In the genomic region with DNA sequence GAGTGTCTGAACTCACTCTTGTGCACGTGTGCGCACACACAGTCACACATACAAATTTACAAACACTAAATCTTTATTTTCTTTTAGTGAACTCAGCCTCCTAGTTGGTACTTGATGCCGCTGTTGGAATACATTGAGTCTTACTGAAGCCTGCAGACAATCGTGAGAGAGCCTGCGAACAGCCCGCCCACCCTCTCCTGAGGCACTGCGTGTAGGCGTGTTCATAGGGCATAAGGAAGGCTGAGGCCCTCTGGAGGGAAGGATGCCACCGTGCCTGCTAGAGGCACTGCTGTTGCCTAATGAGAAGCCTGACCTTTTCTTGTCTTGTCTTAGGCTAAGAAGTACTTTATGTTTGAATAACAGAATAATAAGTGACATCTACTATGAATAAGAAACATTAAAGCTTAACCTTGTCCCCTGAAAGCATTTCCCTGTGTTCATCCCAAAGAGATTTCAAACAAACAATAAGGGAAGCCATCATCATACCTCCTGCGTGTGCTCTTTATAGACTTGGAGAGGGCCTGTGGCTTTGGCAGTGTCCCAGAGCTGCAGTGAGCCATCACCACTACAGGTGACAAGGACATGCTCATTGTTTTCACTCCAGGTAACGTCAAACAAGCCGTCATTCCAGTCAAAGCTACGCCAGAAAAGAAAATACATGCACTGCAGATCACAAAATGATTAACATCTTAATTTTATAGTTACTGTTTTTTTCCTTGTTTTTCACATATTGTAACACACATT, we compare ENCODE assay signal across 13 mouse cellular contexts. TPM values are rescaled to one million over a fixed set of nuclear protein-coding genes. Genes with fewer than 3 reads are reported as not detected.
DNase-seq lines count a peak whose midpoint lies in the region; ATAC-seq and TF ChIP-seq lines count a peak whose summit lies in the region.
"Had no signal": no experiment of that assay in that cellular context is flagged by ENCODE, and none has a peak within 500 bp of the region (broad histone marks: within the 10 kb centered on the region; RNA-seq: fewer than 3 reads in every experiment).

No protein-coding gene starts in this region.

- H3K27ac ChIP-seq in midbrain, postnatal 0 days (ENCODE audit: low read depth, low read length) = no peak overlapping the region
- H3K27ac ChIP-seq: embryonic facial prominence, embryonic 13.5 days; liver, embryonic 14.5 days had no signal

- WGBS in midbrain, postnatal 0 days = 85% methylated on average over 13 of the region's 13 CpGs

- TF ChIP-seq CTCF in midbrain, postnatal 0 days (IDR thresholded peaks at IDR 0.05) = no peak

- H3K9ac ChIP-seq in midbrain, postnatal 0 days (replicated peaks; ENCODE audit: low read length, poor library complexity, severe bottlenecking) = no peak overlapping the region
- H3K9ac ChIP-seq: embryonic facial prominence, embryonic 13.5 days; liver, embryonic 14.5 days had no signal

- DNase-seq in thymus, postnatal 4 days = peak; percentile 30
- DNase-seq in thymus, postnatal 25 days = no peak
- peak; percentile 75 for DNase-seq in fat pad, adult 2 months (ENCODE audit: extremely low read depth, low read depth, low spot score)
- peak; percentile 63 to 76 for DNase-seq in left cerebral cortex, adult 18-20 months (ENCODE audit: low spot score in 2 of 2)
- peak; percentile 72 for DNase-seq in telencephalon, adult 2 months (ENCODE audit: low read depth, low spot score)
- no peak for DNase-seq in midbrain, postnatal 0 days (ENCODE audit: low spot score)
- no peak for DNase-seq in liver
- DNase-seq in embryo, embryonic 9.5 days (ENCODE audit: extremely low spot score) = no peak
- DNase-seq: kidney, postnatal 10 days had no signal

- H3K9me3 ChIP-seq in midbrain, postnatal 0 days (ENCODE audit: low read length) = no peaks in the 10 kb centered on the region
- H3K9me3 ChIP-seq: embryonic facial prominence, embryonic 13.5 days had no signal

- H3K4me1 ChIP-seq in midbrain, postnatal 0 days (ENCODE audit: insufficient read depth, low read length) = no peaks in the 10 kb centered on the region
- H3K4me1 ChIP-seq: embryonic facial prominence, embryonic 13.5 days had no signal

- no peak for ATAC-seq in midbrain, postnatal 0 days (ENCODE audit: low FRiP score)

- no peaks in the 10 kb centered on the region for H3K36me3 ChIP-seq in midbrain, postnatal 0 days (ENCODE audit: insufficient read depth, low read length)

- H3K27me3 ChIP-seq in midbrain, postnatal 0 days (ENCODE audit: insufficient read depth, low read length) = no peaks in the 10 kb centered on the region

- H3K4me3 ChIP-seq in midbrain, postnatal 0 days (ENCODE audit: low read depth, low read length) = no peak overlapping the region
- H3K4me3 ChIP-seq: embryonic facial prominence, embryonic 13.5 days; myocyte had no signal

- no peak overlapping the region for H3K4me2 ChIP-seq in midbrain, postnatal 0 days (ENCODE audit: low read depth, low read length, poor library complexity, severe bottlenecking)
- H3K4me2 ChIP-seq: embryonic facial prominence, embryonic 13.5 days had no signal

RNA-seq across cellular contexts. Expression of a gene that starts 3.2 kb away (rescaled TPM):
- total RNA-seq in left cerebral cortex, adult 18-20 months (2021) = 10 to 100 TPM; 24.5 to 26.1 TPM
- total RNA-seq in midbrain, postnatal 0 days (2014; rRNA removed) = 21.6 and 24.5 TPM in 2 replicates
- polyA plus RNA-seq in midbrain, postnatal 0 days (2015; fragmentation: Nextera tagmentation; extraction: Ambion mirVana) = 39.5 and 40.2 TPM in 2 replicates

RNA-seq across cellular contexts. Expression of a gene that starts 30.0 kb away (rescaled TPM):
- 10 to 100 TPM; 47.7 to 48.4 TPM for total RNA-seq in left cerebral cortex, adult 18-20 months (2021)
- total RNA-seq in midbrain, postnatal 0 days (2014; rRNA removed) = 5.3 and 7.1 TPM in 2 replicates
- 1.3 and 1.5 TPM in 2 replicates for polyA plus RNA-seq in midbrain, postnatal 0 days (2015; fragmentation: Nextera tagmentation; extraction: Ambion mirVana)

RNA-seq across cellular contexts. Expression of a gene that starts 53.0 kb away (rescaled TPM):
- total RNA-seq in left cerebral cortex, adult 18-20 months (2021) = 1 to 10 TPM; 2.9 to 3.8 TPM
- total RNA-seq in midbrain, postnatal 0 days (2014; rRNA removed) = 1.4 and 2.8 TPM in 2 replicates
- 2.0 and 2.1 TPM in 2 replicates for polyA plus RNA-seq in midbrain, postnatal 0 days (2015; fragmentation: Nextera tagmentation; extraction: Ambion mirVana)
- total RNA-seq: gastrocnemius, adult 18-20 months had no signal
- polyA plus RNA-seq: myocyte had no signal

Comparison
In these comparisons a context has a peak if more than half of its experiments do, and no peak if none do; other contexts are left out.
1. DNase-seq: peak in thymus, postnatal 4 days (single experiment), fat pad, adult 2 months (single experiment), left cerebral cortex, adult 18-20 months (2 of 2) and telencephalon, adult 2 months (single experiment); none in thymus, postnatal 25 days (single experiment), midbrain, postnatal 0 days (single experiment), liver (single experiment) and embryo, embryonic 9.5 days (single experiment).